Mouse (Mus musculus) right cerebral cortex, adult 2 months (tissue): ENCODE measurements around the gene Iqcn.
A peak's percentile ranks its signal among the peaks of the same experiment; 100 is the strongest.

Experiments used
- DNase-seq, 2 experiments: peaks; one replicate each; pipeline ENCODE4 v3.0.0; 2021 to 2022; ENCODE audit warnings: low spot score in 2 of 2

Gene Iqcn

DNA sequence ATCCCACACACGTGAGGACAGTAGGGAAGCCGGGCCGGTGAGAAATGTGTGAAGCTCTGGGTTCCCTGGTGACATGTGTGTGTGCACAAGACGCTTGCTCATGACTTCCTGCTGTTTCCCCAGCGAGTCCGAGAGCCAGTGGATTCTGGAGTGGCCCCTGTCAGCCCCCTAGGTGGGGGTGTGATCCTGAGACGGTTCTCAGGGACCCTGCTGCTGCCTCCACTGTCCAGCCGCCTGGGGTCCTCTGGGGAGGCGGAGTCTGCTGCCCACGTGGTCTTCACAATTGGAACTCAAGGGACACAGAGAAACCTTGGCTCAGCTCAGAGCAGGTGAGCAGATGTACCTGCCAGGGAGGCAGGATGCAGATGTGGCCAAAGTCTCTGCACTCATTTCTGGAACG is 23.5 kb downstream of the Iqcn start:
- DNase-seq = no peak

DNA sequence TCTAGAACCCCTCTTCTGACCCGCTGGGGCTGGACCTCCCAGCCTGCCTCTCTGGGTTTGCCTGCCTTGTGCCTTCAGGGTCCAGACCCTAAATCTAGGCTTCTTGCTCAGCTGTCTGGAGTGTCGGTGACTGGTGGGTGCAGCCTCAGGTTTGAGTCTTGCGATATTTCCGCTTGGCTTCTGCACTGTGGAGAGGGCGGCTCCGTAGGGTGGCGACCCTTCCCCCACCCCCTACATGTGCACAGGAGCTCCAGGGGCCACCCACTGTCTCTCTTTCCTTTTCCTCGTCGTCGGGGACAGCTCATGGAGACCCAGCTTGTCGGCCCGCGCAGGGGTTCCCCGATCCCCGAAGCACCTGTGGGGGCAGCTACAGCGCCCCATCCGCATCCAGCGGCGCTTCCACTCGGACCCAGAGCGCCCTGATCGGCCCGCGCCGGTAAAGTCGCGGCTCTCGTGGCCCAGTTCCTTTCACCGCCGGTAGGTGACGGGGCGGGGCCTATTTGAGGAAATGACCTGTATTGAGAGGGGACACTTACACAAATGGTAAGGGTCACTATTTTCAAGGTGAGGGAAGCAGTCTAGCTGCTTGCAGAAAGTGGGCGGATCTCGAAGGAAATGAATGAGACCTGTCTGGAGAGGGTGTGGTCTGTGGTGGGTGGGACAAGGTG is 26.7 kb downstream of the Iqcn start:
- DNase-seq = no peak

DNA sequence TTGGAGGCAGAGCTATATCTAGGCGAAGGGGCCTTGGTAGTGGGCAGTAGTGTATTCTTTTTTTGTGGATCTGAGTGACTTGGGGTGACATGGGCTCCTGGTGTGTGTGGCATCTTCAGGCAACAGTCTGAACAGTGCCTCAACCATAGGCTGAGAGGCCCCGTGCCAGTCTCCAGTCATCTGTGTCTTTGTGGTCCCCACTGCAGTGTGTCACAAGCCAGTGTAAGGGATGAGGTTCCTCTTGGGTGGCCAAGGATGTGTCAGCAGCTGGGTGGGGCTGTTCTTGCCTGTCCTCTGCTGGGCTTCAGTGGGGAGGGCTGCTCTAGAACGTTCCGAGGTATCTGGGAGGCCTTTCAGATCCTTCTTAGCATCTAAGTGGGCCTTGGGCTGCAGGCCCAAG is 27.7 kb downstream of the Iqcn start:
- DNase-seq = no peak

DNA sequence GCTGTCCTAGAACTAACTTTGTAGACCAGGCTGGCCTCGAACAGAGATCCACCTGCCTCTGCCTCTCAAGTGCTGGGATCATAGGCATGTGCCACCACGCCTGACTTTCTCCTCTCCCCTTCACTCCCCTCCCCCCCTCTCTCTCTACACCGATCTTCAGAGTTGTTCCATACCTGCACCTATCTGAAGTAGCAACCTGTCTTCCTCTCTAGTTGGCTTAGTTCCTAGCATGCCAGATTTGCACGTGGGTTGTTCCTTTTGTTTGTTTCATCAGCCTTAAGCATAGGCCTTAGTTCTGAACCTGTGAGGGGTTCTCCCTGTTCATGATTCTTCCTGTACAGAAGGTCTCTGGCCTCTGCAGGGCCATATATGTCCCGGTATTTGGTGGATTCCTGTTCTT is 34.4 kb downstream of the Iqcn start:
- no peak for DNase-seq

DNA sequence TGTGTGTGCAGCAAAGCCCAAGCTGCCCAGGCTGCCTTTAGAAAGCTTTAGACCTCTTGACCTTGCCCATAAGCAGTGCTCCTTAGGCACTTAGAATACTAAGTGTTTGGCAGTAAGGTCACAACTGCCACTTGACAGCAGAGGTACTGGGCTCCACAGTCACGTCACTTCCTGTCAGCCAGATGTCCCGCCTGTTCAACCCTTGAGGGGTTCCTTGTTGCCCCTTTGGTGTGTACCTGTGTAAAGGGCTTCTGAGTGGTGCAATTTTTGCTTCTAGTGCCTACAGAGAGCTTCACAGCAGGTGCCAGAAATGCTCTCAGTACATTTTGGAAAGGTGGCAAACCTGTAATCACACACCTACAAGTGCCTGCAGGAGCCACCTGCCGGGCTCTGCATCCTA is 35.0 kb downstream of the Iqcn start:
- DNase-seq = no peak

DNA sequence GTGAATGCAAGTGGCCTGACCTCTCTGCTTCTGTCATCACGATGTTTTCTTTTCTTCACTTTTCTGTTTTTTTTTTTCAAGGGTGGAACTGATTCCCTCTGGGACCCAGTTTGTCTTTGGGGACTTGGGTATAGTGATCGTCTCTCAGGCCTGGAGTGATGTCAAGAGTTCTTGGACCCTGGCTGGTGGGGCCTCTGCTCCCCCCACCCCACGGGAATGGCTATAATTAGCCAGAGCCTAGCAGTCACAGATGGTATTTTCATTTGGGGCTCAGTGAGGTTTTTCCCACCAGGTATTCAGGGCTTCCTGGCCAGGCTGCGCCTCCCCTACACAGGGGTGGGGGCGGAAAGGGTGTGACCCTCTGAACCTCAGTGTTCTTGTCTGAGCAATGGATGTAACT is 38.4 kb downstream of the Iqcn start:
- no peak for DNase-seq

DNA sequence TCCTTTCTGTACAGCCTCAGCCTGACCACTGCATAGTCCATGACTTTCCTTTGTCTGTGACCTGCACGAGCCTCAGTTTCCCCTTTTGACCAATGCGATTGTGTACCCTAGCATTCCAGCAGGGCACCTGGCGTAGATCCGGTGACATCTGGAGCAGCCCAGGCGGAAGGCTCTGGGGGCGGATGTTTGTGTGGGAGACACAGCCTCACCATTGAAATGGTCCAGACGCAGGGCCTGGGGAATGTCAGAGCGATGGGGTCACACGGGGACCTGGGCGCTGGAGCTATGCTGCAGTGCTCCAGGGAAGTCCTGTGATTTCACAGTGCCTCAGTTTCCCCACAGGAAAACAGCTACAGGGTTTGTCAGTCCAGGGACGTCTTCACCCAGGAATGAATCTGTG is 38.9 kb downstream of the Iqcn start:
- no peak for DNase-seq

DNA sequence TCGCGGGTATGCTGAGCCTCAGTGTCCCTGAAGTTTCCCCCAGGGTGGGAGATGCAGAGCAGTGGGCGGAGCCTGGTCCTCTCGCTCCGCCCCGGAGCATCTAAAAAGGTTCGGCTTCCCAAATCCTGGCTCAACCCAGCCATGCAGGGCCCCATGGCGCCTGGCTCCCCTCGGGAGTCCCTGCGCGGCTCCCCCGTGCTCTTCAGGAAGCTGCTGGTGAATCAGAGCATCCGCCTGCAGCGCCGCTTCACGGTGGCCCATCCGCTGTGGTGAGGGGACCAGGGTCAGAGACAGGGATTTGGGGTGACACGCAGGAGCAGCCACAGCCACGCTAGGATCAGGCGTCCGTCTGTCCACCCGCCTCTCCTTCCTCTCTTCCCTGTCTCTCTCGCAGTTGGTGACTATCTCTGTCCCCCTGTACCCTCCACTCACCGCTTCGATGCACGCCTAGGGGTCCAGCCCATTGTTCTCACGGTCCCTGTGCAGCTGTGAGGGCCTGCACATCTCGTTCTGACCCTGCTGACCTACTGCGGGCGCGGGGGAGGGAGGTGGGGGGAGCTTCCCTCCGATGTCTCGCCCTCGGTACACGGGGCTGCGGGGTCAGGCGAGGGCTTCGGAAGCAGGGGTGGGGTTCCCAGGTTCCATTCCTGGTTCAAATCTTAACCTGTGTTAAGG is 39.9 kb downstream of the Iqcn start:
- DNase-seq = no peak

DNA sequence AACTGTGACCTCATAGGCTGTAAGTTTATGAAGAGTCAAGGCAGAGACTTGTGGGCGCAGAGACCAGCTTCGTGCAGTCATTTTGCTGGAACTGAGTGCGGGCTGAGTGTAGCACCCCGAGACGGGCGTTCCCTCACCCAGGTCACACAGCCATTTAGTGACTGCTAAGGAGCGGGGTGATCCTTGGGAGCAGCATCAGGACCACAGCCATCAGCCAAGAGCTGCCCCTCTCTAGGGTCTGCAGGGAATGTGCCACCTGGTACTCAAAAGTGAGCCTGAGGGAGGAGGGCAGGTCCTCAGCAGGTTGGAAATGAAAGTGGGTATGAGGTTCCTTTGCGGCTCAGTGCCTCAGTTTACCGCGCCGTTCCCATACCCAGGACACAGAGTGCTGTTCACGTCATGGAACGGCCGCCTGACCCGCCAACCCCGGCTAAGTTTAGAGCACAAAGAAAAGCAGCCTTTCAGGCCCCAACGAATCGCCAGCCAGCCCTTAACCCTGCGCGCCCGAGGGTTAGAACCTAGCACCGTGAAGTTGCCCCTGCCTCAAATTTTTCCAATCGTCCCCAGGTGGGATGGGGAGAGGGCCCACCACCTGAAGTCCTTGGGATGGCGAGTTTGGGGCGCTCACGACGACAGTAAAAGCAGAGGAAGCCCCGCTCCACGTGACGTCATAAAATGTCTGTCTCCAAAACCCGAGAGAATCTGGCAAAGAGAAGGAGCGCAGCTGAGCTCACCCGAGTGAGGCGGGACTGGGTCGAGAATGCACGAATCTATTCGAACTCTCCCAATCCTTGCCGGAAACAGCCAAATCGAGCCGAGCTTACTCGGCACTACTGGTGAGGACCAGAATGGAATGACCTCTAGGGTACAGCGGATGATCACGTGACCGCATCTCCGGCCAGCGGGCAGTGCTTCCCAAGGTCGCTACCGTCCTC is 40.7 kb downstream of the Iqcn start:
- DNase-seq = peak in 1 of 2 experiments; percentile 44

DNA sequence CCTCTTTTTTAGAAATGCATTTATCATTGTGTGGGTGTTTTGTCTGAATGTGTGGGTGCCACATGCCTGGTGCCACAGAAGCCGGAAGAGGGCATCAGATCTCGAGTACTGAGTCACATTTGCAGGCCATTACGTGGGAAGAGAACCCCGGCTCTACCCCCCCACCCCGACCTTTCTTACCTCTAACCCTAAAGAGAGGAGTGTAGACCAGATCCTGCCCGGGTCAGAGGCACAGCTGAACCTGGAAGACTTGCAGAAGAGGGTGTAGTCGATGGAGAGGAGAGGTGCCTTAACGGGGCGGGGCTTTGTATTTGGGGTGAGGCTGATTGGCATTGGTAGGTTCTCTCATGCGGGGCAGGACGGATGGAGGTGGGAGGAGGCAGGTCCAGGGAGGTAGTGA is 41.5 kb downstream of the Iqcn start:
- DNase-seq = no peak

DNA sequence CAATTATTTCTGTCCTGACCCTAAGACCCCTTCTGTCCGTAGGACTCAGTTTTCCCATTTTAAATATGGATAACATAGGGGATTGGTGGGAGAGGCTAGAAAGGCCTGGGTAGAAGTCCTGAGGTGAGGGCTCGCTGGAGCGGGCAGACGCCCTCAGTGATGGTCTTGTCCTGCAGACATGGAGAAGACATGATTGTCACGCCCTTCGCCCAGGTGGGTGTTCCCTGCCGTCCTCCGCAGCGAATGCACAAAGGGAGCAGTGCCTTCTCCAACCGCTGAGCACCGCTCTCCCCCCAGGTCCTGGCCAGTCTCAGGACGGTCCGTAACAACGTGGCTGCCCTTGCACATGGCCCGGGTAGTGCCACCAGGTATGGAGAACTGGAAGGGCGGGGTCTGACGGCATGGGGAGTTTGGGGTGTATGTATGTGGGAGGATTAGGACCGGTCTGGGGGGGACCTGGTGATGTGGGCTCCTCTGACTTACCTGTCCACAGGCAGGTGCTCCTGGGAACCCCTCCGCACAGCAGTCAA is 42.5 kb downstream of the Iqcn start:
- DNase-seq = no peak

DNA sequence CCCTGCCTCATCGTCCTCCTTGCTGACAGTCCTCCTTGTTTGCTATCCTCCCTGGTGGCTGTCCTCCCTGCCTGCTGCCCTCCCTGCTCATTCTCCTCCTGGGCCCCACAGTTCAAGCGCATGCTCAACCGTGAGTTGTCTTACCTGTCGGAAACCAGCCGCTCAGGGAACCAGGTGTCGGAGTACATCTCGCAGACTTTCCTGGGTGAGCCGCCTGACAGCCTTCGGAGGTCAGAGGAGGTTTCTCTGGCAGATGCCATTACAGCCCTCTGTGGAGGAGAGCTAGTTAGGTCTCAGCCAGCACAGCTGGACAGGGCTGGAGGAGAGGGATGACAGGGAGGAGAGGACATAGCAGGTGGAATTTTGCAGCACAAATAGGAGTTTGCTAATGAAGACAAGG is 43.4 kb downstream of the Iqcn start:
- DNase-seq = no peak

DNA sequence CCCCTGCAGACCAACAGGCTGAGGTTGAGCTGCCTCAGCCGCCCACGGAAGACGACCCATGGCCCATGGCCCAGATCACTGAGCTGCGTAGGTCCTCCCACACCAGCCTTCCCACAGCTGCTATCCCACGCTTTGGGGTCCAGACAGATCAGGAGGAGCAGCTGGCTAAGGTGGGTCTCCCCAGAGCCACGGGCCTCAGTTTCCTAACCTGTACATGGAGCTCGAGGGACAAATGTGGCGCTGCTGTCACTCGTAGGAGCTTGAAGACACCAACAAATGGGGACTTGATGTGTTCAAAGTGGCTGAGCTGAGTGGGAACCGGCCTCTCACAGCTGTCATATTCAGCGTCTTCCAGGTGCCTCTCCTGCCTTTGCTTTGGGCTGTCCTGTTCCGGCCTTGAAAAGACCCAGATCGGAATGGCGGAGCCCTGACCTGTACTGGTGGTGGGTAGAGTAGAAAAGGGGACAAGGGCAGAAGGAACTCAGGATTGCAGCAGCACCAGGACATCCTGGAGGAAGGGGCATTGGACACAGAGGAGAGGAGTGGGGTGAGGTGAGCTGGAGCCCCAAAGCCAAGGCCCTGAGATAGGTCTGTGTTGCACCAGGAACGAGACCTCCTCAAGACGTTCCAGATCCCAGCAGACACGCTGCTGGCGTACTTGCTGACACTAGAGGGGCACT is 44.1 kb downstream of the Iqcn start:
- DNase-seq = no peak

DNA sequence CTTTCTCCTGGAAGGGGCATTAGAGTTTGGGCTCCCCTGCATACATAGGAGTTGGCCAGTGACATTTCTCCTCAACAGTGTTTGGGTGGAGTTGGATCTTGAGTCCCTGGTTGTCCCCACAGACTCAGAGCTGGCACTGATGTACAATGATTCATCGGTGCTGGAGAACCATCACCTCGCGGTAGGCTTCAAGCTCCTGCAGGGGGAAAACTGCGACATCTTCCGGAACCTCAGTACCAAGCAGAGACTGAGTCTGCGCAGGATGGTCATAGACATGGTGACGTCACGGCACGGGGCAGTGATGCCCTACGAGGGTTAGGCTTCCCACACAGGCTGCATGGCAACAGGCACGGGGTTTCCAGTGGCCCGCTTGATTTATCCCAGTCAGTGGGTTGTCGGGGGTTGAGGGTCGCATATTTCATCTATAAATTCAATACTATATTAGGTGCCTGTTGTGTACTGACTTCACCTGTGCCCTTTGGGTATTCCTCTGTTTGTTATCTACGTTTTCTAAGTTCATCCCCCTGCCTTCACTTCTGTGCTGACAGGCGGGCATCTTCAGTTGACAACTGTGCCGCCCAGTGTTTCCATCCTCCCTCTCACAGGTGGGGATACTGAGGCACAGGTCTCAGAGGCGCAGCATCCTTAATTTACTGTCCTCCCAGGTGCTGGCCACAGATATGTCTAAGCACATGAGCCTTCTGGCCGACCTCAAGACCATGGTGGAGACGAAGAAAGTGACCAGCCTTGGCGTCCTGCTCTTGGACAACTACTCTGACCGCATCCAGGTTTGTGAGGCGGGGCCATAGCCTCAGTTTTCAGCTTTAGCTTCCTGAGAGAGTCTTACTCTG is 45.2 kb downstream of the Iqcn start:
- no peak for DNase-seq

DNA sequence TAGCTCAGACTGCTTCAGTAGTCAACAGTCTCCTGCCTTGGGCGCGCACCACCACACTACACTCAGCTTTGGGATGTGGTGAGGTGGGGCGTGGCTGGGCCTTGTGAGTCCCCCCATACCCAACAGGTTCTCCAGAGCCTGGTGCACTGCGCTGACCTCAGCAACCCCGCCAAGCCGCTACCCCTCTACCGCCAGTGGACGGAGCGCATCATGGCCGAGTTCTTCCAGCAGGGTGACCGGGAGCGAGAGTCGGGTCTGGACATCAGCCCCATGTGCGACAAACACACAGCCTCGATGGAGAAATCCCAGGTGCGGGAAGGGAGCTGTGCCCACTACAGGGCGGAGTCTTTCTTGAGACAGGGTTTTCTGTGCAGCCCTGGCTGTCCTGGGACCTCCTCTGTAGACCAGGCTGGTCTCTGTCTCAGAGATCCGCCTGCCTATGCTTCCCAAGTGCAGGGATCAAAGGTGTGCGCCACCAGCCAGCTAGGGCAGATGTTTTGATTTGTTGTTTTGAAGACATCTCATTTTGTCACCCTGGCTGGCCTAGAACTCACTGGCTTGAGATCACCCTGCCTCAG is 45.9 kb downstream of the Iqcn start:
- no peak for DNase-seq

DNA sequence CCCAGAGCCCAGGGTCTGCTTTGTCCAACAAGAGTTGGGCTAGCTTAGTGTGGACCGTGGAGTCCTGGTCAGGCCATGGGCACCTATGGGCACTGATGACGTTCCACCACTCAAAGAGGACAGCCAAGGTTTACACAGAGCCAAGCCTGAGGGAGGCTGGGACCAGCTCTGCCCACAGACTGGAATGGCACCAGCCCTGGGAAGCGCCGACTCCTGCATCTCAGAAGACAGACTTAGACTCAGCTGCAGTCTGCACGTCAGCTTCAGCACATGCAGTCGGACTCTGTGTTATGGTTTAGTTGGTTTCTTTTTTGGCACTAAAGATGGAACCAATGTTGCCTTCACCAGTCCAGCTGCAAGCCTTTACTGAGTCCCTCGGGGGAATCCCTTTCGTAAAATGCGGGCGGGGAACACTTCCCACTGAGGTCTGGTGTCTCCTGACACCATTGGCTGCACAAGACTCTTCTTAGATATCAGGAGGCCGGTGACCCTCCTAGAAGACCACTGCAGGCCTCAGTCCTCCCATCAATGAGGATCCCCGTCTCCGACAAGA is 46.9 kb downstream of the Iqcn start:
- DNase-seq = peak; percentile 22 to 32

DNA sequence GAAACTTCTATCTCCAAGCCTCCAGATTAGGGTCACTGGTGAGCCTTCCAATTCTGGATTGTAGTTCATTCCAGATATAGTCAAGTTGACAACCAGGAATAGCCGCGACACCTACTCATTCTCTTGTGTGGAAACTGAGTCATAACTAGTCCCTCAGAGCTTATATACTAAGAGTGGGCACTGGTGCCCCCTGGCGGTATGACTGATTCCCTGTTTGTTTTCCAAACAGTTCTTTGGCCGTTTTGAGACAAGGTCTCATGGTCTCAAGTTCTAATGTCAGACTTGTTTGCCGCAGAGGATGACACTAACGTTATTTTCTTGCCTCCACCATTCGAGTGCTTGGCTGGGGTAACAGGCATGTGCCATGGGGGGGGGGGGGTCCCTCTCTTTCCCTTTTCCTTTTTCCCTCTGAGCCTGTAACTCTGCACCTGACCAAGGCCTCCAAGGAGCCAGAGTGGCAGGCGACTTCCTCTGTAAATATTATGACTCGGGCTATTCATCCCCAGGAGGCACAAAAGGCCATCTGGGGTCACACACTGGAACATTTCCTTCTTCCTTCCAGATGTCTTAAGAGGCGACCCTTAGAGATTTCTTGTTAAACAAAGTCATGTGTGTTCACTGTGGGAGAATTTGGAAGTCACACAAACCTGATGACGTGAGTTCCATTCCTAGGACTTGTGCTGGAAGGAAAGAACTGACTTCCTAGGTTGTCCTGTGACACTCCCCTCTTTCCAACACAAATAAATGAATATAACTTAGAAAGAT is 48.9 kb downstream of the Iqcn start:
- peak; percentile 84 to 87 for DNase-seq

DNA sequence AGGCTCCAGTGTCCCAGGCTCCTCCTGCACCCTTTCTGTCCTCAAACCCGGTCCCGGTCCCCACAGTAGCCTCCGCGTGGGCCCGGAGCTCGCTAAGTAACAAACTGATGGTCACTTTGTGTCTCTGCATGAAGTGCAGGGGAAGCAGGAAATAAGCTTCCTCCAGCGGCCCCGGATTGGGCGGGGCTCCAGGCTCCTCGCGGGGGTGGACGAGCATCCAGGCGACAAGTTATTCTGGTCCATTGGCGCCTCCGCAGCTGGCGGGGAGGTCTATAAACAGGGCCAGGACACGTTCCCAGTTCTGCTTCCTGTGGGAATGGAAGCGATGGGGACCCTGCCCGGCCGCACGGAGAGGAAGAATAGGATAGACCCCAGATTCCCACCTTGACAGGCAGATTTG is 49.9 kb downstream of the Iqcn start:
- peak; percentile 89 to 92 for DNase-seq
